Mouse (Mus musculus) forebrain, postnatal 0 days (tissue): Measurements from ENCODE around the gene Pik3r1. TPM values are rescaled to one million over a fixed set of nuclear protein-coding genes. Genes with fewer than 3 reads are reported as not detected.

Experiments
- ATAC-seq: fragments of 200-750 bp; cut with Nextera tagmentation; 2 replicates; pipeline ENCODE4 v1.8.0; 2017; ENCODE audit warnings: mild to moderate bottlenecking, moderate library complexity
- DNase-seq: peaks from one replicate; pipeline ENCODE4 v3.0.0-alpha.2; 2015
- H3K27ac ChIP-seq: fragments of 300-500 bp; sonication (generic); 2 replicates; pipeline ENCODE4 v1.5.1; 2014; ENCODE audit warnings: low read depth, mild to moderate bottlenecking, antibody characterized with exemption, low read length, moderate library complexity, mixed read lengths
- H3K27me3 ChIP-seq: fragments of 300-500 bp; sonication (generic); 2 replicates; pipeline ENCODE4 v1.6.1; 2014; ENCODE audit warnings: mild to moderate bottlenecking, low read length, mixed read lengths; ENCODE audit not compliant: insufficient read depth
- H3K36me3 ChIP-seq: fragments of 300-500 bp; sonication (generic); 2 replicates; pipeline ENCODE4 v1.6.1; 2014; ENCODE audit warnings: mild to moderate bottlenecking, moderate library complexity; ENCODE audit not compliant: insufficient read depth
- H3K4me1 ChIP-seq: fragments of 300-500 bp; sonication (generic); 2 replicates; pipeline ENCODE4 v1.6.1; 2014; ENCODE audit warnings: antibody characterized with exemption; ENCODE audit not compliant: insufficient read depth
- H3K4me2 ChIP-seq: fragments of 300-500 bp; sonication (generic); 2 replicates; pipeline ENCODE4 v1.6.1; 2014; ENCODE audit warnings: low read depth, mild to moderate bottlenecking, moderate library complexity
- H3K4me3 ChIP-seq: fragments of 300-500 bp; sonication (generic); 2 replicates; pipeline ENCODE4 v1.5.1; 2014; ENCODE audit warnings: low read depth, low read length, mixed read lengths
- H3K9ac ChIP-seq: fragments of 300-500 bp; sonication (generic); 2 replicates; pipeline ENCODE4 v1.6.1; 2014; ENCODE audit warnings: mild to moderate bottlenecking
- H3K9me3 ChIP-seq: fragments of 300-500 bp; sonication (generic); 2 replicates; pipeline ENCODE4 v1.6.1; 2016; ENCODE audit warnings: low read length
- CTCF ChIP-seq: sonication (generic); IDR thresholded peaks from 2 replicates; pipeline ENCODE4 v1.5.1; 2016; ENCODE audit warnings: antibody characterized with exemption, control low read depth, low read depth
- WGBS: fragments of 180-500 bp; shearing (Covaris S2); extraction: QIAGEN DNeasy Blood & Tissue Kit; methylation state at CpG from one replicate; pipeline ENCODE4 v1.1.7; 2014; 5-methylcytosine and 5-hydroxymethylcytosine counted together
- polyA plus RNA-seq: library from polyadenylated mRNA; unstranded; fragments of >200 nt; fragmentation: Nextera tagmentation; extraction: Ambion mirVana; gene quantifications from 2 replicates; pipeline ENCODE4 v1.2.1, GENCODE M21; 2015
- total RNA-seq: library from RNA; depleted of rRNA; stranded (reverse); fragments of >200 nt; gene quantifications from 2 replicates; pipeline ENCODE4 v1.2.3, GENCODE M21; 2014

The Pik3r1 gene
- total and polyA plus RNA-seq, 2 experiments from 2014 or later = 50.2 to 117 TPM

- WGBS = 89% methylated on average over 9 of the region's 9 CpGs
- Histone ChIP-seq H3K27me3 (no peaks in the 10 kb centered on the region), H3K4me3 (no peak overlapping the region), H3K27ac (no peak overlapping the region), H3K4me2 (no peak overlapping the region), H3K4me1 (no peaks in the 10 kb centered on the region), H3K36me3 (peaks cover 12% of the 10 kb centered on the region), H3K9ac (no peak overlapping the region), H3K9me3 (no peaks in the 10 kb centered on the region)
- DNase-seq = no peak
- no peak for TF ChIP-seq CTCF
- ATAC-seq = no peak
Measured at GRCm38 (mm10) chr13:101712099-101712498, 55.9 kb downstream of the Pik3r1 start.

DNA sequence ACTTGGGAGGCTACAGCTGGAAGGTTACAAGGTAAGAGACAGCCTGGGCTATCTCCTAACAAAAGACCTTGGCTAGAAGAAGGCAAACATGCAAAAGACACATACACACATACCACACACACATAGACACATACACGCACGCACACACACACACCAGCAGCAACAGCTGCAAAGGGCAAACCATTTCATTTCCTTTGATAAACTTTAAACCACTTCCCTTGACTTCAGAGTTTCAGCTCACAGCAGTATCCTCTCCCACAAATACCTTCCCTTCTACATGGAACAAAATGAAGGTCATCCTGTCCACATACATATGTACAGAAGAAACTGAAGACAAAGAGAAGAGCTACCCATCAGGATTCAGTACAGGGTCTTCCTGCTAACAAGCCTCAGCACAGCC, 56.7 kb downstream of the Pik3r1 start:
- H3K27me3 ChIP-seq = no peaks in the 10 kb centered on the region
- H3K4me1 ChIP-seq = no peaks in the 10 kb centered on the region
- H3K9me3 ChIP-seq = no peaks in the 10 kb centered on the region
- no peak for TF ChIP-seq CTCF
- DNase-seq (no peak), ATAC-seq (no peak)
- no peak overlapping the region for H3K9ac ChIP-seq
- WGBS = 93% methylated on average over 2 of the region's 2 CpGs
- peaks cover 15% of the 10 kb centered on the region for H3K36me3 ChIP-seq
- H3K4me2 ChIP-seq = no peak overlapping the region
- no peak overlapping the region for H3K27ac ChIP-seq
- no peak overlapping the region for H3K4me3 ChIP-seq

- ATAC-seq = no peak
- no peaks in the 10 kb centered on the region for H3K27me3 ChIP-seq
- no peak overlapping the region for H3K27ac ChIP-seq
- TF ChIP-seq CTCF = no peak
- no peaks in the 10 kb centered on the region for H3K4me1 ChIP-seq
- H3K9me3 ChIP-seq = no peaks in the 10 kb centered on the region
- H3K4me2 ChIP-seq = no peak overlapping the region
- no peak for DNase-seq
- no peak overlapping the region for H3K9ac ChIP-seq
- no peak overlapping the region for H3K4me3 ChIP-seq
- H3K36me3 ChIP-seq = peaks cover 19% of the 10 kb centered on the region
- 58% methylated on average over 3 of the region's 3 CpGs for WGBS
Measured at GRCm38 (mm10) chr13:101709788-101710187, 58.2 kb downstream of the Pik3r1 start.

DNA sequence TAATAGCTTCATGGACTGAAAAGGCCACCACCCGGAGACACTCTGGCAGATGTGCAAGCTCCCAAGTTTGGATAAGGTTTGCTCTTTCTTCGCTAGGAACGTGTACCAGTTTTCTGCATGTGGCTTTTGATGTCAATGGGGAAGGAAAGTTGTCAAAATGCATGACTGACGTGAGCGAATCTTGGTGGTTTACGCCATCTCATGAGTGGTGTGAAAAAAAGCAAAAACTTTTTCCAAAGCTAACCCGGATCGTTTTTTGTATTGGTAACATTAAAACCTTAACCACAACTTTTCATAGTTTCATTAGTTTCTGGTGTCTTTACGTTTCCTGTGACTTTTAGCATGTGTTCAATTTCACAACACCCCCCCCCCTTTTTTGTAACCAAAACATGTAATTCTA, 60.8 kb downstream of the Pik3r1 start:
- TF ChIP-seq CTCF = no peak
- peaks cover 24% of the 10 kb centered on the region for H3K36me3 ChIP-seq
- no peaks in the 10 kb centered on the region for H3K4me1 ChIP-seq
- H3K4me3 ChIP-seq = no peak overlapping the region
- no peak for ATAC-seq
- DNase-seq = no peak
- H3K9me3 ChIP-seq = no peaks in the 10 kb centered on the region
- no peak overlapping the region for H3K4me2 ChIP-seq
- no peaks in the 10 kb centered on the region for H3K27me3 ChIP-seq
- H3K27ac ChIP-seq = no peak overlapping the region
- 89% methylated on average over 9 of the region's 9 CpGs for WGBS
- H3K9ac ChIP-seq = no peak overlapping the region

DNA sequence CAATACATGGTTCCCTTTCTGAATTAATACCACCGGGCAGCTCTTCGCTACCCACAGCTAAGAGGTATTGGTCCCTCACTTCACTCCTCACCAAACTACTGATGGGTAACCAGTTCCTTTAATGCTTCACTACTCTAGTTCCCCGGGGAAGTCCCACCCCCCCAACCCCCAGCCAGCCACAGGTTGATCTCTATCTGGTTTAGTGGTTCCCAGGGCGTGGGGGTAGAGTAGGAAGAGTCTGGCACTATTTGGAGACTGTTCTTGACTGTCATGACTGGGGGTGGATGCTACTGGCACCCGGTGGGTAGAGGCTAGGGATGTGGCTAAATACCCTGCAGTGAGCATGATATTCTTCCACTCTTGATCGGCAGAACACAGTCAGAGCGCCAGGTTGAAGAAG, 61.6 kb downstream of the Pik3r1 start:
- Histone ChIP-seq H3K4me3 (no peak overlapping the region), H3K4me2 (no peak overlapping the region), H3K27ac (no peak overlapping the region), H3K36me3 (peaks cover 31% of the 10 kb centered on the region), H3K27me3 (no peaks in the 10 kb centered on the region), H3K9ac (no peak overlapping the region), H3K4me1 (no peaks in the 10 kb centered on the region), H3K9me3 (no peaks in the 10 kb centered on the region)
- TF ChIP-seq CTCF = no peak
- DNase-seq = no peak
- ATAC-seq = no peak
- WGBS = 90% methylated on average over 7 of the region's 7 CpGs

GRCm38 (mm10) chr13:101702096-101702775, 65.8 kb downstream of the Pik3r1 start:
- no peak for TF ChIP-seq CTCF
- DNase-seq (no peak), ATAC-seq (no peak)
- Histone ChIP-seq H3K4me2 (no peak overlapping the region), H3K36me3 (peaks cover 32% of the 10 kb centered on the region), H3K9ac (no peak overlapping the region), H3K27ac (no peak overlapping the region), H3K27me3 (no peaks in the 10 kb centered on the region), H3K9me3 (no peaks in the 10 kb centered on the region), H3K4me3 (no peak overlapping the region), H3K4me1 (no peaks in the 10 kb centered on the region)
- 93% methylated on average over 14 of the region's 14 CpGs for WGBS

DNA sequence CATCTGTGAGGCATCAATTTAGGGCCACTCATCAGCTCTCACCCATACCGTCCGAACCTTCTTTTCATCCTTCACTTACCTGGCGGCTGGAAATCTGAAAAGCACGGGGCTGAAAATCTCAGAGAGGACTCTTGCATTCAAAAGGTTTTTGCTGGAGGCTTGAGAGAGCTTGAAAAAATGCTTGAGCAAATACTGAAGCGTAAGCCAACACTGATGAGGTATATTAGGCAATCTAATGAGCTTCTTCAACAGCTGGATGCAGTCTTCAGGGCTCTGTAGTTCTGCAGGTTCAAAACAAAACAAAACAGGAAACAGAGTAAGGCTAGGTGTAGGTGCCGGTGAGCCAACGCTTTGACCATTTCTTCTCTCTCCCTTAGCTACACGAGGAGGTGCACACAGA, 66.4 kb downstream of the Pik3r1 start:
- WGBS = 87% methylated on average over 8 of the region's 8 CpGs
- no peak for ATAC-seq
- Histone ChIP-seq H3K4me3 (no peak overlapping the region), H3K27me3 (no peaks in the 10 kb centered on the region), H3K9ac (no peak overlapping the region), H3K4me2 (no peak overlapping the region), H3K4me1 (no peaks in the 10 kb centered on the region), H3K36me3 (peaks cover 31% of the 10 kb centered on the region), H3K9me3 (no peaks in the 10 kb centered on the region), H3K27ac (no peak overlapping the region)
- DNase-seq = no peak
- no peak for TF ChIP-seq CTCF

DNA sequence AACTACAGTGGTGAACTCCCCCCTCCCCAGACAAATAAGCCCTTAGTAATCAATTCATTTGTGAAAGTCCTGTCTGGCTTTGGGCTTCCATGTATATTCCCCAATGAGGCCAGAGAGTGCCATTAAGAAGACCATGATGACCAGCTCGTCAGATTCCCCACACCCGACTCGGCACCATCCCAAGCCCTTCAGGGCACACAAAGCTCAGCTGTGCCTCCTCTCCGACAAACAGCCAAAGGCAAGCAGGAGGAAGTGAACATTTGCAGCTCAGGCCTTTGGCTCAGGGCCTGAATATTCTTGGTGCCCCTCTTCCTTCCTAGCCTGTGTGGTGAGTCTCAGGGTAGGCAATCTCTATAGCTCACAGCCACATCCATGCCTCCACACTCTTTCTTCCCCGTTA, 68.3 kb downstream of the Pik3r1 start:
- DNase-seq = no peak
- peaks cover 4% of the 10 kb centered on the region for H3K4me1 ChIP-seq
- WGBS = 64% methylated on average over 5 of the region's 5 CpGs
- peaks cover 24% of the 10 kb centered on the region for H3K36me3 ChIP-seq
- ATAC-seq = 0 out of 2 replicates have a peak, but pooled peaks have one; percentile 7
- H3K27me3 ChIP-seq = no peaks in the 10 kb centered on the region
- H3K27ac ChIP-seq = no peak overlapping the region
- H3K4me3 ChIP-seq = no peak overlapping the region
- no peaks in the 10 kb centered on the region for H3K9me3 ChIP-seq
- no peak overlapping the region for H3K9ac ChIP-seq
- TF ChIP-seq CTCF = no peak
- H3K4me2 ChIP-seq = no peak overlapping the region
